Mouse (Mus musculus) liver, embryonic 14.5 days (tissue): ENCODE measurements at regions not wholly inside any gene's neighbourhood (a gene's known extent, or its start where the extent isn't known, plus 50 kb on each side); places are given as distances from the start of the nearest gene placed in this dataset.

Experiments
- CTCF ChIP-seq: IDR thresholded peaks from 2 replicates; pipeline ENCODE4 v1.5.1; 2016; ENCODE audit warnings: antibody characterized with exemption, low read depth, control low read depth
- EP300 ChIP-seq: IDR thresholded peaks from 2 replicates; pipeline ENCODE4 v1.6.1; 2016; ENCODE audit warnings: antibody characterized with exemption, low read depth

GRCm38 (mm10) chr1:190495741-190496520 is 325.4 kb upstream of the Prox1 start:
- TF ChIP-seq CTCF (no peak), EP300 (no peak)
